Mouse (Mus musculus) G1E-ER4 (cell line): ENCODE measurements at regions not wholly inside any gene's neighbourhood (a gene's known extent, or its start where the extent isn't known, plus 50 kb on each side); places are given as distances from the start of the nearest gene placed in this dataset.
A peak's percentile ranks its signal among the peaks of the same experiment; 100 is the strongest.

Experiments
- GATA1 ChIP-seq: IDR thresholded peaks from one replicate; pipeline ENCODE4 v1.8.0; 2012; ENCODE audit warnings: low read length, inconsistent platforms

GRCm38 (mm10) chr4:3482092-3482491, 296.9 kb upstream of the Vmn1r3 start:
- TF ChIP-seq GATA1: no peak

GRCm38 (mm10) chr4:3456773-3457172, 271.6 kb upstream of the Vmn1r3 start:
- peak; percentile 60 for TF ChIP-seq GATA1

GRCm38 (mm10) chr4:3427968-3428367, 242.8 kb upstream of the Vmn1r3 start:
- TF ChIP-seq GATA1: no peak

- TF ChIP-seq GATA1: no peak
Observed at GRCm38 (mm10) chr4:3419920-3420499, 234.9 kb upstream of the Vmn1r3 start.

- no peak for TF ChIP-seq GATA1
Observed at GRCm38 (mm10) chr4:3416670-3417069, 231.5 kb upstream of the Vmn1r3 start.

- TF ChIP-seq GATA1: no peak
Observed at GRCm38 (mm10) chr4:3413493-3414441, 228.6 kb upstream of the Vmn1r3 start.
